Mouse (Mus musculus) heart, postnatal 0 days (tissue): ENCODE measurements at regions not wholly inside any gene's neighbourhood (a gene's known extent, or its start where the extent isn't known, plus 50 kb on each side); places are given as distances from the start of the nearest gene placed in this dataset.
A peak's percentile ranks its signal among the peaks of the same experiment; 100 is the strongest.
"Not testable (repeated sequence)": the region's sequence is repeated elsewhere in the genome, so short reads cannot be mapped to it uniquely, and the experiment has no call there.

Experiments
- ATAC-seq: fragments of 200-750 bp; cut with Nextera tagmentation; 2 replicates; pipeline ENCODE4 v1.8.0; 2017; ENCODE audit warnings: low read depth, moderate number of reproducible peaks, moderate library complexity; ENCODE audit not compliant: insufficient read depth
- DNase-seq: peaks from one replicate; pipeline ENCODE4 v3.0.0-alpha.2; 2016; ENCODE audit warnings: low spot score
- H3K27ac ChIP-seq: fragments of 300-500 bp; sonication (generic); 2 replicates; pipeline ENCODE4 v1.5.1; 2014; ENCODE audit warnings: low read depth, mild to moderate bottlenecking
- H3K27me3 ChIP-seq: fragments of 300-500 bp; sonication (generic); 2 replicates; pipeline ENCODE4 v1.6.1; 2014; ENCODE audit warnings: low read length, mixed read lengths; ENCODE audit not compliant: control insufficient read depth, insufficient read depth
- H3K36me3 ChIP-seq: fragments of 300-500 bp; sonication (generic); replicated peaks from 2 replicates; pipeline ENCODE4 v1.6.1; 2014; ENCODE audit warnings: low read length, mixed read lengths; ENCODE audit not compliant: control insufficient read depth, insufficient read depth
- H3K4me1 ChIP-seq: fragments of 300-500 bp; sonication (generic); 2 replicates; pipeline ENCODE4 v1.6.1; 2014; ENCODE audit warnings: antibody characterized with exemption; ENCODE audit not compliant: control insufficient read depth, insufficient read depth
- H3K4me2 ChIP-seq: fragments of 300-500 bp; sonication (generic); 2 replicates; pipeline ENCODE4 v1.6.1; 2014; ENCODE audit warnings: low read depth, mild to moderate bottlenecking, low read length, moderate library complexity
- H3K4me3 ChIP-seq: fragments of 300-500 bp; sonication (generic); 2 replicates; pipeline ENCODE4 v1.5.1; 2014; ENCODE audit warnings: low read depth, low read length
- H3K9ac ChIP-seq: fragments of 300-500 bp; sonication (generic); replicated peaks from 2 replicates; pipeline ENCODE4 v1.6.1; 2014; ENCODE audit warnings: low read depth, low read length, mixed read lengths
- H3K9me3 ChIP-seq: fragments of 300-500 bp; sonication (generic); replicated peaks from 2 replicates; pipeline ENCODE4 v1.6.1; 2016; ENCODE audit warnings: low read length; ENCODE audit not compliant: control insufficient read depth
- CTCF ChIP-seq: IDR thresholded peaks from 2 replicates; pipeline ENCODE4 v1.5.1; 2016; ENCODE audit warnings: antibody characterized with exemption, control low read depth, low read depth
- EP300 ChIP-seq: IDR thresholded peaks from 2 replicates; pipeline ENCODE4 v1.6.1; 2016; ENCODE audit warnings: antibody characterized with exemption, low read depth
- WGBS: fragments of 180-500 bp; shearing (Covaris S2); extraction: QIAGEN DNeasy Blood & Tissue Kit; methylation state at CpG from one replicate; pipeline ENCODE4 v1.1.7; 2014; 5-methylcytosine and 5-hydroxymethylcytosine counted together

GRCm38 (mm10) chr13:4771120-4772075 lies 162.4 kb upstream of the Akr1e1 start:
- Histone ChIP-seq H3K4me3 (peak overlapping the region; percentile 34), H3K4me1 (no peaks in the 10 kb centered on the region), H3K27me3 (no peaks in the 10 kb centered on the region), H3K27ac (peak overlapping the region; percentile 97), H3K4me2 (peak overlapping the region; percentile 57), H3K9me3 (no peaks in the 10 kb centered on the region), H3K9ac (peak overlapping the region; percentile 38; the same call in 1 of the 2 replicates), H3K36me3 (no peaks in the 10 kb centered on the region)
- 6% methylated on average over 12 of the region's 12 CpGs for WGBS
- peak; percentile 51 for TF ChIP-seq CTCF
- peak; percentile 92 for TF ChIP-seq EP300
- ATAC-seq (peak; percentile 100), DNase-seq (peak; percentile 98)

- Histone ChIP-seq H3K4me1 (no peaks in the 10 kb centered on the region), H3K9me3 (no peaks in the 10 kb centered on the region), H3K4me3 (no peak overlapping the region), H3K27ac (no peak overlapping the region), H3K27me3 (no peaks in the 10 kb centered on the region), H3K36me3 (no peaks in the 10 kb centered on the region), H3K4me2 (no peak overlapping the region), H3K9ac (no peak overlapping the region)
- no peak for DNase-seq
- WGBS = 61% methylated on average over 3 of the region's 3 CpGs
- TF ChIP-seq EP300 (no peak), CTCF (no peak)
- no peak for ATAC-seq
Observed at GRCm38 (mm10) chr13:4759965-4760364, 151.0 kb upstream of the Akr1e1 start.

- TF ChIP-seq CTCF (no peak), EP300 (no peak)
- Histone ChIP-seq H3K9ac (no peak overlapping the region), H3K9me3 (no peaks in the 10 kb centered on the region), H3K36me3 (no peaks in the 10 kb centered on the region), H3K27ac (no peak overlapping the region), H3K27me3 (no peaks in the 10 kb centered on the region), H3K4me1 (no peaks in the 10 kb centered on the region), H3K4me3 (no peak overlapping the region), H3K4me2 (no peak overlapping the region)
- DNase-seq (no peak), ATAC-seq (no peak)
Observed at GRCm38 (mm10) chr13:4756529-4756928, 147.6 kb upstream of the Akr1e1 start.

- Histone ChIP-seq H3K4me2 (no peak overlapping the region), H3K9me3 (no peaks in the 10 kb centered on the region), H3K27ac (no peak overlapping the region), H3K27me3 (no peaks in the 10 kb centered on the region), H3K4me3 (no peak overlapping the region), H3K36me3 (no peaks in the 10 kb centered on the region), H3K4me1 (no peaks in the 10 kb centered on the region), H3K9ac (no peak overlapping the region)
- no peak for ATAC-seq
- TF ChIP-seq EP300 (no peak), CTCF (no peak)
- DNase-seq = no peak
- WGBS = 46% methylated on average over 2 of the region's 2 CpGs
Observed at GRCm38 (mm10) chr13:4742930-4743329, 134.0 kb upstream of the Akr1e1 start.

GRCm38 (mm10) chr13:4716299-4716698 lies 107.3 kb upstream of the Akr1e1 start:
- not testable (repeated sequence) for H3K9me3 ChIP-seq, H3K9ac ChIP-seq, H3K36me3 ChIP-seq, H3K4me2 ChIP-seq, ATAC-seq, H3K27ac ChIP-seq, H3K27me3 ChIP-seq, H3K4me3 ChIP-seq, H3K4me1 ChIP-seq, DNase-seq
- WGBS = 73% methylated on average over 2 of the region's 2 CpGs

- Histone ChIP-seq H3K9ac (no peak overlapping the region), H3K4me3 (no peak overlapping the region), H3K4me2 (no peak overlapping the region), H3K27me3 (no peaks in the 10 kb centered on the region), H3K4me1 (no peaks in the 10 kb centered on the region), H3K9me3 (no peaks in the 10 kb centered on the region), H3K36me3 (no peaks in the 10 kb centered on the region), H3K27ac (no peak overlapping the region)
- ATAC-seq = no peak
- TF ChIP-seq CTCF (no peak), EP300 (no peak)
- WGBS = 88% methylated on average over 1 of the region's 1 CpGs
- no peak for DNase-seq
Observed at GRCm38 (mm10) chr13:4714724-4715123, 105.8 kb upstream of the Akr1e1 start.
